Mouse (Mus musculus) cerebellum, adult 2 months (tissue): ENCODE results near the gene Lrrc19. TPM values are rescaled to one million over a fixed set of nuclear protein-coding genes. Genes with fewer than 3 reads are reported as not detected.

Experiments
- DNase-seq, 2 experiments: peaks; one replicate each; pipeline ENCODE4 v3.0.0; 2021
- H3K27ac ChIP-seq: fragments of 200-500 bp; 2 replicates; pipeline ENCODE4 v1.5.1; 2012; ENCODE audit warnings: low read length, control low read depth, inconsistent platforms; ENCODE audit not compliant: insufficient read depth
- H3K27me3 ChIP-seq: fragments of 200-500 bp; 2 replicates; pipeline ENCODE4 v1.6.1; 2012; ENCODE audit warnings: inconsistent platforms, mild to moderate bottlenecking, low read length, moderate library complexity; ENCODE audit not compliant: control insufficient read depth, insufficient read depth
- H3K4me1 ChIP-seq: fragments of 200-500 bp; 2 replicates; pipeline ENCODE4 v1.6.1; 2011; ENCODE audit warnings: low read length; ENCODE audit not compliant: control insufficient read depth, insufficient read depth
- H3K4me3 ChIP-seq: fragments of 200-500 bp; replicated peaks from 2 replicates; pipeline ENCODE3; 2011; ENCODE audit warnings: mild to moderate bottlenecking, low read depth, low read length, control low read depth; ENCODE audit not compliant: insufficient read depth
- CTCF ChIP-seq: fragments of 200-500 bp; IDR thresholded peaks from 2 replicates; pipeline ENCODE4 v1.5.1; 2011; ENCODE audit warnings: low read depth, mild to moderate bottlenecking, control low read depth, low read length, moderate library complexity, borderline replicate concordance; ENCODE audit not compliant: insufficient read depth
- POLR2A ChIP-seq: fragments of 200-500 bp; IDR thresholded peaks from 2 replicates; pipeline ENCODE4 v1.6.1; 2011; ENCODE audit warnings: low read length, control low read depth, borderline replicate concordance; ENCODE audit not compliant: insufficient read depth
- WGBS: fragments of 180-500 bp; shearing (Covaris S2); methylation state at CpG from one replicate; pipeline ENCODE4 v1.1.7; 2018; 5-methylcytosine and 5-hydroxymethylcytosine counted together
- polyA plus RNA-seq: library from polyadenylated mRNA; depleted of rRNA; stranded (reverse); fragments of >200 nt; gene quantifications from 2 replicates; pipeline ENCODE4 v1.2.3, GENCODE M21; 2012; rRNA removed

Gene Lrrc19
- polyA plus RNA-seq, 1 experiment: not detected

GRCm38 (mm10) chr4:94605591-94605990 lies 44.4 kb downstream of the Lrrc19 start:
- TF ChIP-seq CTCF (no peak), POLR2A (no peak)
- no peak overlapping the region for H3K27ac ChIP-seq
- WGBS: 90% methylated on average over 2 of the region's 2 CpGs
- no peak for DNase-seq
- no peaks in the 10 kb centered on the region for H3K27me3 ChIP-seq
- H3K4me3 ChIP-seq: no peak overlapping the region
- H3K4me1 ChIP-seq: peaks cover 5% of the 10 kb centered on the region; the same call in 1 of the 2 replicates

- WGBS: 85% methylated on average over 2 of the region's 2 CpGs
- H3K4me1 ChIP-seq: peaks cover 7% of the 10 kb centered on the region; the same call in 1 of the 2 replicates
- no peak overlapping the region for H3K27ac ChIP-seq
- TF ChIP-seq POLR2A (no peak), CTCF (no peak)
- no peaks in the 10 kb centered on the region for H3K27me3 ChIP-seq
- no peak for DNase-seq
- no peak overlapping the region for H3K4me3 ChIP-seq
Observed at GRCm38 (mm10) chr4:94604452-94605019, 45.4 kb downstream of the Lrrc19 start.

- Histone ChIP-seq H3K4me1 (peaks cover 7% of the 10 kb centered on the region; the same call in 1 of the 2 replicates), H3K27ac (peak within 1 kb of the TSS; percentile 97), H3K4me3 (peak within 1 kb of the TSS; percentile 81), H3K27me3 (no peaks in the 10 kb centered on the region)
- WGBS: under 1% methylated on average over 61 of the region's 61 CpGs
- peak; percentile 47; the same call in 1 of the 2 replicates for TF ChIP-seq POLR2A
- TF ChIP-seq CTCF: no peak
- DNase-seq: peak; percentile 91 to 94
Observed at GRCm38 (mm10) chr4:94603031-94603629, 46.8 kb downstream of the Lrrc19 start, which contains the start of gene Plaa. Plaa (minus strand) TSS chr4:94603244.

- Histone ChIP-seq H3K27me3 (no peaks in the 10 kb centered on the region), H3K4me1 (peaks cover 7% of the 10 kb centered on the region; the same call in 1 of the 2 replicates), H3K27ac (peak overlapping the region; percentile 35; the same call in 1 of the 2 replicates), H3K4me3 (peak overlapping the region; percentile 81)
- under 1% methylated on average over 33 of the region's 33 CpGs for WGBS
- DNase-seq: no peak
- TF ChIP-seq CTCF: no peak
- no peak for TF ChIP-seq POLR2A
Observed at GRCm38 (mm10) chr4:94602496-94603030, 47.4 kb downstream of the Lrrc19 start.

GRCm38 (mm10) chr4:94601395-94601794 lies 48.5 kb downstream of the Lrrc19 start:
- Histone ChIP-seq H3K27me3 (no peaks in the 10 kb centered on the region), H3K4me3 (no peak overlapping the region), H3K27ac (0 out of 2 replicates have a peak overlapping the region, but pooled peaks have one; percentile 30), H3K4me1 (peaks cover 7% of the 10 kb centered on the region; the same call in 1 of the 2 replicates)
- TF ChIP-seq POLR2A (no peak), CTCF (no peak)
- DNase-seq: no peak
- 81% methylated on average over 4 of the region's 4 CpGs for WGBS

- no peak for DNase-seq
- no peak overlapping the region for H3K27ac ChIP-seq
- no peaks in the 10 kb centered on the region for H3K4me1 ChIP-seq
- H3K4me3 ChIP-seq: no peak overlapping the region
- H3K27me3 ChIP-seq: no peaks in the 10 kb centered on the region; the same call in 1 of the 2 replicates
- TF ChIP-seq POLR2A (no peak), CTCF (no peak)
Observed at GRCm38 (mm10) chr4:94592709-94593108, 57.2 kb downstream of the Lrrc19 start.

GRCm38 (mm10) chr4:94591765-94592381 lies 58.1 kb downstream of the Lrrc19 start:
- no peak for TF ChIP-seq CTCF
- TF ChIP-seq POLR2A: no peak
- H3K4me3 ChIP-seq: no peak overlapping the region
- no peaks in the 10 kb centered on the region for H3K4me1 ChIP-seq
- H3K27me3 ChIP-seq: no peaks in the 10 kb centered on the region; the same call in 1 of the 2 replicates
- H3K27ac ChIP-seq: no peak overlapping the region
- WGBS: 77% methylated on average over 4 of the region's 4 CpGs
- DNase-seq: no peak

Other genes with a start within 250 kb of the Lrrc19 start
- gene Gm10306, start 93.6 kb downstream of the Lrrc19 start, polyA plus RNA-seq: not detected in 2 replicates
- 9.1 TPM in 2 replicates for gene Caap1, start 93.3 kb downstream of the Lrrc19 start, polyA plus RNA-seq
- gene Plaa, start 46.9 kb downstream of the Lrrc19 start, polyA plus RNA-seq: 29.5 and 29.9 TPM in 2 replicates
- 10.9 and 13.2 TPM in 2 replicates for gene Ift74, start 35.7 kb downstream of the Lrrc19 start, polyA plus RNA-seq
- gene Tek, start 89.1 kb upstream of the Lrrc19 start, polyA plus RNA-seq: 7.6 and 8.7 TPM in 2 replicates